Mouse (Mus musculus): ENCODE data around the gene Tenm3. TPM values are rescaled to one million over a fixed set of nuclear protein-coding genes. Genes with fewer than 3 reads are reported as not detected.

The Tenm3 gene
- total RNA-seq, 2 experiments from 2014 or later: not detected

- no peak for ATAC-seq (replicated peaks; ENCODE audit: low FRiP score, poor library complexity, severe bottlenecking)
Observed at GRCm38 (mm10) chr8:48609684-48610083, 234.1 kb downstream of the Tenm3 start.

GRCm38 (mm10) chr8:48604190-48604897, 239.4 kb downstream of the Tenm3 start:
- ATAC-seq (replicated peaks; ENCODE audit: low FRiP score, poor library complexity, severe bottlenecking): no peak

GRCm38 (mm10) chr8:48603165-48603840, 240.4 kb downstream of the Tenm3 start:
- ATAC-seq (replicated peaks; ENCODE audit: low FRiP score, poor library complexity, severe bottlenecking): no peak

GRCm38 (mm10) chr8:48601621-48602020, 242.1 kb downstream of the Tenm3 start:
- no peak for ATAC-seq (replicated peaks; ENCODE audit: low FRiP score, poor library complexity, severe bottlenecking)

GRCm38 (mm10) chr8:48599028-48599427, 244.7 kb downstream of the Tenm3 start:
- no peak for ATAC-seq (replicated peaks; ENCODE audit: low FRiP score, poor library complexity, severe bottlenecking)

GRCm38 (mm10) chr8:48596332-48596731, 247.4 kb downstream of the Tenm3 start:
- no peak for ATAC-seq (replicated peaks; ENCODE audit: low FRiP score, poor library complexity, severe bottlenecking)

GRCm38 (mm10) chr8:48591818-48592217, 251.9 kb downstream of the Tenm3 start:
- ATAC-seq (replicated peaks; ENCODE audit: low FRiP score, poor library complexity, severe bottlenecking): no peak

- no peak for ATAC-seq (replicated peaks; ENCODE audit: low FRiP score, poor library complexity, severe bottlenecking)
Observed at GRCm38 (mm10) chr8:48579732-48580131, 264.0 kb downstream of the Tenm3 start.

GRCm38 (mm10) chr8:48579144-48579543, 264.6 kb downstream of the Tenm3 start:
- ATAC-seq (replicated peaks; ENCODE audit: low FRiP score, poor library complexity, severe bottlenecking): no peak

GRCm38 (mm10) chr8:48572941-48573340, 270.8 kb downstream of the Tenm3 start:
- ATAC-seq (replicated peaks; ENCODE audit: low FRiP score, poor library complexity, severe bottlenecking): no peak

GRCm38 (mm10) chr8:48572345-48572744, 271.4 kb downstream of the Tenm3 start:
- ATAC-seq (replicated peaks; ENCODE audit: low FRiP score, poor library complexity, severe bottlenecking): no peak

- no peak for ATAC-seq (replicated peaks; ENCODE audit: low FRiP score, poor library complexity, severe bottlenecking)
Observed at GRCm38 (mm10) chr8:48568608-48569007, 275.1 kb downstream of the Tenm3 start.

GRCm38 (mm10) chr8:48567929-48568607, 275.7 kb downstream of the Tenm3 start:
- no peak for ATAC-seq (replicated peaks; ENCODE audit: low FRiP score, poor library complexity, severe bottlenecking)

- ATAC-seq (replicated peaks; ENCODE audit: low FRiP score, poor library complexity, severe bottlenecking): no peak
Observed at GRCm38 (mm10) chr8:48560227-48560626, 283.5 kb downstream of the Tenm3 start.

- no peak for ATAC-seq (replicated peaks; ENCODE audit: low FRiP score, poor library complexity, severe bottlenecking)
Observed at GRCm38 (mm10) chr8:48555546-48556141, 288.1 kb downstream of the Tenm3 start.

- ATAC-seq (replicated peaks; ENCODE audit: low FRiP score, poor library complexity, severe bottlenecking): no peak
Observed at GRCm38 (mm10) chr8:48554762-48555545, 288.8 kb downstream of the Tenm3 start.

- no peak for ATAC-seq (replicated peaks; ENCODE audit: low FRiP score, poor library complexity, severe bottlenecking)
Observed at GRCm38 (mm10) chr8:48553791-48554288, 289.9 kb downstream of the Tenm3 start.

GRCm38 (mm10) chr8:48552306-48552705, 291.4 kb downstream of the Tenm3 start:
- ATAC-seq (replicated peaks; ENCODE audit: low FRiP score, poor library complexity, severe bottlenecking): no peak

GRCm38 (mm10) chr8:48551370-48551769, 292.4 kb downstream of the Tenm3 start:
- ATAC-seq (replicated peaks; ENCODE audit: low FRiP score, poor library complexity, severe bottlenecking): no peak

- no peak for ATAC-seq (replicated peaks; ENCODE audit: low FRiP score, poor library complexity, severe bottlenecking)
Observed at GRCm38 (mm10) chr8:48548908-48549307, 294.8 kb downstream of the Tenm3 start.
